Mouse (Mus musculus) CH12.LX (cell line): ENCODE data around the gene Sh3rf1. TPM values are rescaled to one million over a fixed set of nuclear protein-coding genes. Genes with fewer than 3 reads are reported as not detected.

Source experiments
- DNase-seq: peaks from one replicate; pipeline ENCODE4 v3.0.0-alpha.2; 2013; ENCODE audit errors: extremely low read depth
- H3K27ac ChIP-seq: 2 replicates; pipeline ENCODE4 v1.5.1; 2012; ENCODE audit warnings: low read depth, mild to moderate bottlenecking, control low read depth, moderate library complexity; ENCODE audit not compliant: insufficient read depth
- H3K27me3 ChIP-seq: replicated peaks from 2 replicates; pipeline ENCODE3; 2012; ENCODE audit warnings: inconsistent platforms
- H3K36me3 ChIP-seq, 2 experiments: replicated peaks in 1 of 2; 2 replicates each; pipeline versions ENCODE3 to v1.6.1; 2012; ENCODE audit warnings: inconsistent platforms in 1 of 2, low read length in 1 of 2, mild to moderate bottlenecking in 1 of 2, mixed read lengths in 1 of 2, moderate library complexity in 1 of 2; ENCODE audit not compliant: control insufficient read depth in 1 of 2, insufficient read depth in 1 of 2
- H3K4me1 ChIP-seq, 2 experiments: 2 replicates each; pipeline ENCODE4 v1.6.1; 2012; ENCODE audit warnings: inconsistent platforms in 1 of 2, moderate library complexity in 1 of 2; ENCODE audit not compliant: insufficient read depth in 2 of 2, control insufficient read depth in 1 of 2
- H3K4me2 ChIP-seq: 2 replicates; pipeline ENCODE4 v1.6.1; 2012; ENCODE audit warnings: low read depth, mild to moderate bottlenecking, control low read depth; ENCODE audit not compliant: poor library complexity, insufficient read depth, severe bottlenecking
- H3K4me3 ChIP-seq, 3 experiments: fragments of 150-350 bp in 1 of 3; sonication (generic) in 1 of 3; replicated peaks in 1 of 3; 2 replicates each; pipeline versions ENCODE3 to v1.5.1; 2011 to 2012; ENCODE audit warnings: low read depth in 2 of 3, low read length in 2 of 3, mild to moderate bottlenecking in 2 of 3, moderate library complexity in 2 of 3, control low read depth in 1 of 3, improper control_type of control experiment in 1 of 3, inconsistent platforms in 1 of 3, mixed read lengths in 1 of 3; ENCODE audit not compliant: poor library complexity in 1 of 3
- H3K79me2 ChIP-seq: replicated peaks from 2 replicates; pipeline ENCODE4 v1.6.1; 2012; ENCODE audit warnings: mild to moderate bottlenecking, moderate library complexity; ENCODE audit not compliant: control insufficient read depth, poor library complexity, insufficient read depth, severe bottlenecking; ENCODE audit errors: extremely low read depth
- H3K9ac ChIP-seq: 2 replicates; pipeline ENCODE4 v1.6.1; 2012; ENCODE audit warnings: low read depth, mild to moderate bottlenecking, control low read depth, moderate library complexity; ENCODE audit not compliant: insufficient read depth
- H3K9me3 ChIP-seq: replicated peaks from 2 replicates; pipeline ENCODE3; 2012; ENCODE audit warnings: low read length, inconsistent platforms, mixed read lengths
- CHD1 ChIP-seq: IDR thresholded peaks from 2 replicates; pipeline ENCODE4 v1.6.1; 2012; ENCODE audit warnings: low read depth, low read length, improper control_type of control experiment, inconsistent platforms
- CTCF ChIP-seq, 2 experiments: IDR thresholded peaks in 1 of 2; conservative IDR thresholded peaks in 1 of 2; 2 replicates each; pipeline ENCODE4 v1.5.1; 2011 to 2012; ENCODE audit warnings: low read depth in 2 of 2, low read length in 2 of 2, improper control_type of control experiment in 1 of 2, inconsistent platforms in 1 of 2, mild to moderate bottlenecking in 1 of 2, moderate library complexity in 1 of 2
- E2F4 ChIP-seq: IDR thresholded peaks from 2 replicates; pipeline ENCODE4 v1.6.1; 2011; ENCODE audit warnings: low read depth, low read length, improper control_type of control experiment; ENCODE audit not compliant: insufficient replicate concordance
- EP300 ChIP-seq: IDR thresholded peaks from 2 replicates; pipeline ENCODE4 v1.6.1; 2011; ENCODE audit warnings: low read length, improper control_type of control experiment
- GABPA ChIP-seq: IDR thresholded peaks from 2 replicates; pipeline ENCODE4 v1.6.1; 2012; ENCODE audit warnings: low read depth, low read length, improper control_type of control experiment, inconsistent platforms; ENCODE audit not compliant: insufficient replicate concordance
- JUND ChIP-seq: conservative IDR thresholded peaks from 2 replicates; pipeline ENCODE4 v1.6.1; 2011; ENCODE audit warnings: low read depth, low read length, improper control_type of control experiment
- KAT2A ChIP-seq: IDR thresholded peaks from 2 replicates; pipeline ENCODE4 v1.6.1; 2012; ENCODE audit warnings: low read length, improper control_type of control experiment, inconsistent platforms; ENCODE audit not compliant: insufficient replicate concordance
- MAFK ChIP-seq: IDR thresholded peaks from 2 replicates; pipeline ENCODE4 v1.6.1; 2011; ENCODE audit warnings: low read length, improper control_type of control experiment; ENCODE audit not compliant: insufficient replicate concordance
- MAZ ChIP-seq: IDR thresholded peaks from 2 replicates; pipeline ENCODE4 v1.6.1; 2012; ENCODE audit warnings: low read depth, mild to moderate bottlenecking, inconsistent platforms, low read length, improper control_type of control experiment, moderate library complexity
- MXI1 ChIP-seq: IDR thresholded peaks from 2 replicates; pipeline ENCODE4 v1.6.1; 2011; ENCODE audit warnings: mild to moderate bottlenecking, low read depth, low read length, improper control_type of control experiment
- PAX5 ChIP-seq: IDR thresholded peaks from 2 replicates; pipeline ENCODE4 v1.6.1; 2012; ENCODE audit warnings: low read length, inconsistent platforms, mixed read lengths
- POLR2A ChIP-seq: IDR thresholded peaks from 2 replicates; pipeline ENCODE4 v1.6.1; 2011; ENCODE audit warnings: low read depth, mild to moderate bottlenecking, improper control_type of control experiment, low read length
- POLR2AphosphoS2 ChIP-seq: IDR thresholded peaks from 2 replicates; pipeline ENCODE4 v1.6.1; 2011; ENCODE audit warnings: low read depth, low read length, improper control_type of control experiment
- SIN3A ChIP-seq: IDR thresholded peaks from 2 replicates; pipeline ENCODE4 v1.6.1; 2012; ENCODE audit warnings: low read length, improper control_type of control experiment, inconsistent platforms
- USF1 ChIP-seq: IDR thresholded peaks from 2 replicates; pipeline ENCODE4 v1.6.1; 2014; ENCODE audit warnings: low read depth, mild to moderate bottlenecking, inconsistent platforms, low read length, improper control_type of control experiment
- USF2 ChIP-seq: conservative IDR thresholded peaks from 2 replicates; pipeline ENCODE4 v1.6.1; 2011; ENCODE audit warnings: low read depth, low read length, improper control_type of control experiment
- ZC3H11A ChIP-seq: IDR thresholded peaks from 2 replicates; pipeline ENCODE4 v1.6.1; 2012; ENCODE audit warnings: low read depth, mild to moderate bottlenecking, inconsistent platforms, low read length, improper control_type of control experiment
- dilution Hi-C: fragments of 300-500 bp; cut with MboI; formaldehyde crosslinking; loops from 2 replicates; pipeline ENCODE4 v1.14.3; 2020; ENCODE audit warnings: low sequenced_read_pairs; ENCODE audit not compliant: extremely low pct_unique_long_range_greater_than_20kb, extremely low pct_ligation_motif_present
- in situ Hi-C: fragments of 300-500 bp; cut with MboI; formaldehyde crosslinking; loops from 3 replicates; pipeline ENCODE4 v1.14.3; 2019; ENCODE audit warnings: low sequenced_read_pairs, low pct_ligation_motif_present, low pct_unique_long_range_greater_than_20kb, mixed read lengths
- polyA plus RNA-seq: library from polyadenylated mRNA; unstranded; fragments of >175 nt; gene quantifications from 2 replicates; pipeline ENCODE4 v1.2.1, GENCODE M21; 2012; ENCODE audit warnings: low read depth; ENCODE audit not compliant: insufficient read length
- total RNA-seq, 2 experiments: library from RNA; depleted of rRNA; stranded (reverse); fragments of 300-350 nt in 1 of 2; fragments of >200 nt in 1 of 2; gene quantifications; 2 replicates each; pipeline ENCODE4 v1.2.3; 2012 to 2014

Sh3rf1 gene
- total and polyA plus RNA-seq, 3 experiments: 6.0 to 16.8 (median 10.6) TPM

GRCm38 (mm10) chr8:61385502-61386191, 162.0 kb downstream of the Sh3rf1 start:
- Histone ChIP-seq H3K9me3 (no peaks in the 10 kb centered on the region), H3K27ac (no peak overlapping the region), H3K4me2 (no peak overlapping the region), H3K4me3 (no peak overlapping the region), H3K27me3 (no peaks in the 10 kb centered on the region), H3K4me1 (peaks cover 0 to 19% of the 10 kb centered on the region in 2 experiments; a peak in 2 of 4 replicates), H3K79me2 (no peaks in the 10 kb centered on the region), H3K36me3 (peaks cover 30 to 69% of the 10 kb centered on the region in 2 experiments), H3K9ac (no peak overlapping the region)
- no peak for DNase-seq
- in situ Hi-C loops (loop anchor here (10.0 kb wide), 2 partner anchors 89 to 161 kb away; partner anchors contain the start of gene Sh3rf1), dilution Hi-C loops (no loop called here)
- no peak for TF ChIP-seq KAT2A
- no peak for TF ChIP-seq POLR2A
- no peak for TF ChIP-seq USF1
- TF ChIP-seq SIN3A: no peak
- TF ChIP-seq MAFK: peak; percentile 69; the same call in 1 of the 2 replicates

DNA sequence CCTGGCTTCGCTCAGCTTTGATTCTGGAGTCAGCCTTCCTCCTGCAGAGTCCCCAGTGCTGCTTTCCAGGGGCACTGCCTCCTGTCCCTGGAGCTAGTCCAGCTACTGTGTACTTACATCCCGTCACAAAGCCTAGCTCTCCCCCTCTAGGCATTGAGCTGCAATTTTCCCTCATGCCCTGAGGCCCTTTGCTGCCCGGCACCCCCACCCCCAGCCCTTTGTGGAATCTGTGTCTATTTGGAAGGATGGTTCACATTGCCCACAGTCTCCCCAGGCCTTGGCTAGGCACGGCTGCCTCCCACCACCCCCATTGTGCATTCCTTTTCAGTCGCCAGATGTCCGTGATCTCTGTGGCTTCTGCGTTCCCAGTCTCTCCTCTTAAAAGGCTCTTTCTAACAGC, 163.0 kb downstream of the Sh3rf1 start:
- no peak overlapping the region for H3K27ac ChIP-seq
- H3K4me2 ChIP-seq: no peak overlapping the region
- dilution Hi-C loops (no loop called here), in situ Hi-C loops (loop anchor here (10.0 kb wide), 2 partner anchors 88 to 162 kb away; partner anchors contain the start of gene Sh3rf1)
- H3K79me2 ChIP-seq: no peaks in the 10 kb centered on the region
- no peaks in the 10 kb centered on the region for H3K27me3 ChIP-seq
- no peaks in the 10 kb centered on the region for H3K9me3 ChIP-seq
- H3K36me3 ChIP-seq: peaks cover 30 to 75% of the 10 kb centered on the region in 2 experiments
- no peak for TF ChIP-seq CHD1
- TF ChIP-seq E2F4: no peak
- TF ChIP-seq KAT2A: no peak
- no peak for TF ChIP-seq CTCF (conservative IDR thresholded peaks at IDR 0.05 in 1 of 2, IDR thresholded peaks at IDR 0.05 in 1 of 2; ENCODE audit: low read depth in 2 of 2, low read length in 2 of 2)
- no peak for TF ChIP-seq MAFK
- no peak for TF ChIP-seq MXI1
- no peak for TF ChIP-seq GABPA
- TF ChIP-seq USF2: no peak
- no peak for TF ChIP-seq JUND
- TF ChIP-seq PAX5: no peak
- TF ChIP-seq SIN3A: no peak
- no peak for TF ChIP-seq EP300
- TF ChIP-seq MAZ: no peak
- no peak for TF ChIP-seq ZC3H11A
- no peak for TF ChIP-seq POLR2A
- TF ChIP-seq POLR2AphosphoS2: no peak
- TF ChIP-seq, all 38 proteins: peak for 0
- Histone ChIP-seq H3K4me1 (peaks cover 5 to 29% of the 10 kb centered on the region in 2 experiments; a peak in 3 of 4 replicates), H3K9ac (no peak overlapping the region), H3K4me3 (no peak overlapping the region)
- no peak for DNase-seq
